Mouse (Mus musculus) heart, postnatal 0 days (tissue): Measurements from ENCODE around the gene Ampd2. TPM values are rescaled to one million over a fixed set of nuclear protein-coding genes. Genes with fewer than 3 reads are reported as not detected.
A peak's percentile ranks its signal among the peaks of the same experiment; 100 is the strongest.

ENCODE experiments used
- ATAC-seq: fragments of 200-750 bp; cut with Nextera tagmentation; 2 replicates; pipeline ENCODE4 v1.8.0; 2017; ENCODE audit warnings: low read depth, moderate number of reproducible peaks, moderate library complexity; ENCODE audit not compliant: insufficient read depth
- DNase-seq: peaks from one replicate; pipeline ENCODE4 v3.0.0-alpha.2; 2016; ENCODE audit warnings: low spot score
- H3K27ac ChIP-seq: fragments of 300-500 bp; sonication (generic); 2 replicates; pipeline ENCODE4 v1.5.1; 2014; ENCODE audit warnings: low read depth, mild to moderate bottlenecking
- H3K27me3 ChIP-seq: fragments of 300-500 bp; sonication (generic); 2 replicates; pipeline ENCODE4 v1.6.1; 2014; ENCODE audit warnings: low read length, mixed read lengths; ENCODE audit not compliant: control insufficient read depth, insufficient read depth
- H3K36me3 ChIP-seq: fragments of 300-500 bp; sonication (generic); replicated peaks from 2 replicates; pipeline ENCODE4 v1.6.1; 2014; ENCODE audit warnings: low read length, mixed read lengths; ENCODE audit not compliant: control insufficient read depth, insufficient read depth
- H3K4me1 ChIP-seq: fragments of 300-500 bp; sonication (generic); 2 replicates; pipeline ENCODE4 v1.6.1; 2014; ENCODE audit warnings: antibody characterized with exemption; ENCODE audit not compliant: control insufficient read depth, insufficient read depth
- H3K4me2 ChIP-seq: fragments of 300-500 bp; sonication (generic); 2 replicates; pipeline ENCODE4 v1.6.1; 2014; ENCODE audit warnings: low read depth, mild to moderate bottlenecking, low read length, moderate library complexity
- H3K4me3 ChIP-seq: fragments of 300-500 bp; sonication (generic); 2 replicates; pipeline ENCODE4 v1.5.1; 2014; ENCODE audit warnings: low read depth, low read length
- H3K9ac ChIP-seq: fragments of 300-500 bp; sonication (generic); replicated peaks from 2 replicates; pipeline ENCODE4 v1.6.1; 2014; ENCODE audit warnings: low read depth, low read length, mixed read lengths
- H3K9me3 ChIP-seq: fragments of 300-500 bp; sonication (generic); replicated peaks from 2 replicates; pipeline ENCODE4 v1.6.1; 2016; ENCODE audit warnings: low read length; ENCODE audit not compliant: control insufficient read depth
- CTCF ChIP-seq: IDR thresholded peaks from 2 replicates; pipeline ENCODE4 v1.5.1; 2016; ENCODE audit warnings: antibody characterized with exemption, control low read depth, low read depth
- EP300 ChIP-seq: IDR thresholded peaks from 2 replicates; pipeline ENCODE4 v1.6.1; 2016; ENCODE audit warnings: antibody characterized with exemption, low read depth
- WGBS: fragments of 180-500 bp; shearing (Covaris S2); extraction: QIAGEN DNeasy Blood & Tissue Kit; methylation state at CpG from one replicate; pipeline ENCODE4 v1.1.7; 2014; 5-methylcytosine and 5-hydroxymethylcytosine counted together
- polyA plus RNA-seq: library from polyadenylated mRNA; unstranded; fragments of >200 nt; fragmentation: Nextera tagmentation; extraction: Ambion mirVana; gene quantifications from 2 replicates; pipeline ENCODE4 v1.2.1, GENCODE M21; 2015
- total RNA-seq: library from RNA; depleted of rRNA; stranded (reverse); fragments of >200 nt; gene quantifications from 2 replicates; pipeline ENCODE4 v1.2.3, GENCODE M21; 2014; ENCODE audit warnings: low replicate concordance

Gene Ampd2
- total and polyA plus RNA-seq, 2 experiments from 2014 or later, result 12.7 to 77.9 TPM

DNA sequence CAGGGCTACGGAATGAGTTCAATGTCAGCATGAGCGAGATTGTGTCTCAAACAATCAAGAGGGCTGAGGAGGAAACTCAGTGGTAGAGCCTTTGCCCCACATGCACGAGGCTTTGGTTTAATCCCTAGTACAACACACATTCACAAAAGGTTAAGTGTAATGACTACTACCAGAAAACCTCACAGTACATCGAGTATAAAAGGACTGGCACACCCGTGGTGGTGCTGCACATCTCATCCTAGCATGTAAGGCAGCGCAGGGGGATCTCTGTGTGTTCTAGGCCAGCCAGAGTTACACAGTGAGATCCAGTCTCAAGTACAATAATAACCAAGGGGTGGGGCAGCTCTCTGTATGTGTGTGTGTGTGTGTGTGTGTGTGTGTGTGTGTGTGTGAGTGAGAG lies 31.0 kb upstream of the Ampd2 start:
- H3K4me2 ChIP-seq, result no peak overlapping the region
- no peak overlapping the region for H3K4me3 ChIP-seq
- DNase-seq (no peak), ATAC-seq (no peak)
- no peak overlapping the region for H3K27ac ChIP-seq
- 87% methylated on average over 6 of the region's 6 CpGs for WGBS
- no peaks in the 10 kb centered on the region for H3K9me3 ChIP-seq
- H3K36me3 ChIP-seq, result peaks cover 72% of the 10 kb centered on the region
- TF ChIP-seq CTCF (no peak), EP300 (no peak)
- no peaks in the 10 kb centered on the region for H3K27me3 ChIP-seq
- no peak overlapping the region for H3K9ac ChIP-seq
- no peaks in the 10 kb centered on the region for H3K4me1 ChIP-seq

DNA sequence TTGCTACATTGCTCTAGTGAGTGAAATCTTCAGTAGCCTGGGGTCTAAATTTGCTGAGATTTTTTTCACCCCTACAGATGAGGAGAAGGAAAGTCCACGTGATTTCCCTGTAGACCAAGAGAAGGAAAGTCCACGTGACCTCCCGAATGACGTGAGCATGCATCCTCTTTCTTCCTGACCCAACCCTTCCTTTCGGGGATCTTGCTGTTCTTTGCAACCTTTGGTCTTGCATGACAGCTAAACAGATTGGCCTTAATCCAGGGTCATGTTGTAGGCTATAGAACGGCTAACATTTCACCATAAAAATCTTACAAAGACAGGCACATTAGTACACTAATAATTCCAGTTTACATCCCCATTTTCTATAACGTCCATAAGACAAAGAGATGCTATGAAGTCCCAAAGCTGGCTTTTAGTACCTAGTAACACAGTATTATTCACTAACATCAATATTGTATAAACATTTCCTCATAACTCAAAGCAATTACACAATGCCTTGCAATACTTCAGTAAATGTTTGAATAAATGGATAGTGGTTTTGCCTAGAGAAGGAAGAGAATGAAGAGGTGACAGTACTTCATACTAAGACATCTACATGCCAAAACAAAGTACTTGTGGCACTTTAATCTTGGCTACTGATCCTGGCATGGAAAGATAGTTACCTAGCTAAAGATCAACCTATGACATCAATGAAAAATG lies 27.3 kb upstream of the Ampd2 start:
- Histone ChIP-seq H3K27me3 (no peaks in the 10 kb centered on the region), H3K9ac (no peak overlapping the region), H3K9me3 (no peaks in the 10 kb centered on the region), H3K4me3 (no peak overlapping the region), H3K4me1 (no peaks in the 10 kb centered on the region), H3K27ac (no peak overlapping the region), H3K36me3 (peaks cover 81% of the 10 kb centered on the region), H3K4me2 (no peak overlapping the region)
- WGBS, result 78% methylated on average over 7 of the region's 7 CpGs
- ATAC-seq (no peak), DNase-seq (no peak)
- no peak for TF ChIP-seq EP300

DNA sequence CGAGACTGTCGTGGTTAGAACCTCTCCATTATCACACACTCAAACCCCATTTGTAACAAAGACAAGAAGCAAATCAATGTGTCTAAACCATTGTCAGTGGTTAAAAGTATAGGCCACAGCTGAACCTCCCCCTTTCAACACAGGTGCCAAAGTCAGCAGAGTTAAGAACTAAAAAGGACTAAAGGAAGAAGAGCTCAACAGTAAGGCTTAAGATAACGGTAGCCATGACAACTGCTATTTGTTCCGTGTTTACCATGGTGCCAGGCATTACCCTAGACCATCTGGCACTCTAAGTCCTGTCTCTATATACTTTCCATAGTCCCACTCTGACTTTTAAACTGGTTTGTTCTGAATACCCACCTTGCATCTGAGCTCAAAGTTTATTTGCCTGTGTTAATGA lies 26.2 kb upstream of the Ampd2 start:
- H3K27ac ChIP-seq, result no peak overlapping the region
- TF ChIP-seq CTCF (no peak), EP300 (no peak)
- no peak overlapping the region for H3K4me3 ChIP-seq
- no peaks in the 10 kb centered on the region for H3K4me1 ChIP-seq
- H3K27me3 ChIP-seq, result no peaks in the 10 kb centered on the region
- no peak overlapping the region for H3K4me2 ChIP-seq
- no peak for DNase-seq
- peaks cover 82% of the 10 kb centered on the region for H3K36me3 ChIP-seq
- 72% methylated on average over 4 of the region's 4 CpGs for WGBS
- H3K9ac ChIP-seq, result no peak overlapping the region
- H3K9me3 ChIP-seq, result no peaks in the 10 kb centered on the region
- ATAC-seq, result no peak

DNA sequence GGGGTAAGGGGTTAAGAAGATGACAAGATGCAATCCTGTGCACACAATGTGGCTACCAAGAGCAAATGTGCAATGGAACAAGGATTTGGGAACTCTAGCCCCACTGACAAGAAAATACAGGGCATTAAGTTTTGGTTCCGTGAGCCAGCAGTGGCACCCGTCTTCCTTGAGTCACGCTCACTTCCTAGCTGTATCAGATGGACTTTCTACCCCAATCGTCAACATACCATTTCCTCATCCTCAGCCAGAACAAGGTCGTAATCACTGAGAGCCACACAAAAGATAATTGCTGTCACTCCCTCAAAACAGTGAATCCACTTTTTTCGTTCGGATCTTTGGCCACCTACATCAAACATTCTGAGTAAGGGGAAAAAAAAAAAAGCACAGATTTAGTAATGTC lies 25.8 kb upstream of the Ampd2 start:
- no peak overlapping the region for H3K4me2 ChIP-seq
- TF ChIP-seq CTCF (no peak), EP300 (no peak)
- H3K27me3 ChIP-seq, result no peaks in the 10 kb centered on the region
- H3K36me3 ChIP-seq, result peaks cover 80% of the 10 kb centered on the region
- no peak for ATAC-seq
- 60% methylated on average over 7 of the region's 7 CpGs for WGBS
- no peak overlapping the region for H3K4me3 ChIP-seq
- H3K27ac ChIP-seq, result no peak overlapping the region
- no peaks in the 10 kb centered on the region for H3K9me3 ChIP-seq
- DNase-seq, result no peak
- H3K4me1 ChIP-seq, result no peaks in the 10 kb centered on the region
- H3K9ac ChIP-seq, result no peak overlapping the region

DNA sequence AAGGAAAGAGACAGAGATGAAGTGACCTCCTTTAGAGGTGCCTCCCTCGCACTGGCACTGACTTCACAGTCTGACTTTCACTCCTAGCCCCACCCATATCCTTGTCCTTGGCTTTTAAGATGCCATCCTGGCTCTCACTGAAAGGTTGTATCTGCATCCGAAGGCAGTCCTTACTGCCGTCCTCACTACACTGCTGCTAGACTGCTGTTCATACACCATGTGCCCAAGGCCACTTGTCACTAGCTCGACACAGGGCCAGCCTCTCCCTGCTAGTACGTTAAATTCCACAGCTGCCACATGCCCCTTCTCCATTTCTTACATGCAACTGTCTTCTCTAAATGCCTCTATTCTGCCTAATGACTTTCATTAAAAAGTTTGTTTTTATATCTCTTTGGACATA lies 24.9 kb upstream of the Ampd2 start:
- Histone ChIP-seq H3K4me1 (no peaks in the 10 kb centered on the region), H3K27me3 (no peaks in the 10 kb centered on the region), H3K9ac (no peak overlapping the region), H3K36me3 (peaks cover 80% of the 10 kb centered on the region), H3K27ac (no peak overlapping the region), H3K4me3 (no peak overlapping the region), H3K9me3 (no peaks in the 10 kb centered on the region), H3K4me2 (no peak overlapping the region)
- TF ChIP-seq CTCF, result no peak
- TF ChIP-seq EP300, result no peak
- ATAC-seq, result no peak
- 71% methylated on average over 5 of the region's 5 CpGs for WGBS
- no peak for DNase-seq

DNA sequence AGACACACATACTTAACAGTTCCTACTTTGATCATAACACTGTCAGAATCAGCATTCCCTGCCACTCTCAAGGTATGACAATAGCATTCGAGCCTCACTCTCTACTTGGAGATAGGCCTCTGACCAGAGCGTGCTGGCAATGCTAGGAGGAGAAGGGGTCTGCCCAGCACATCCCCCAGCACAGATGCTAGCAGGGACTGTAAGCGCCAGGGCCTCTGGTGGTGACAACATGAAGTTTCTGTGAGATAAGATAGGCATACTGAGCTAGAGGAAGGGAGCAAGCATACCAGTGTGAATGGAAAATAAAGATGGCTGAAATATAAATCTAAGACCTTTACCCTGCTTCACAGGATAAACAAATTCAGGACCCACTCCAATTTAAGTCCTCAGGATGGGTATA lies 18.8 kb upstream of the Ampd2 start:
- WGBS, result 16% methylated on average over 3 of the region's 3 CpGs

More for the DNA sequence above, 18.8 kb upstream of the Ampd2 start:
- TF ChIP-seq CTCF, result peak; percentile 13; the same call in 1 of the 2 replicates
- no peak for TF ChIP-seq EP300
- Histone ChIP-seq H3K4me1 (0 out of 2 replicates have a peak, but pooled peaks cover 6% of the 10 kb centered on the region), H3K9me3 (no peaks in the 10 kb centered on the region), H3K36me3 (peaks cover 40% of the 10 kb centered on the region), H3K27me3 (no peaks in the 10 kb centered on the region), H3K27ac (peak overlapping the region; percentile 15; the same call in 1 of the 2 replicates), H3K4me2 (no peak overlapping the region), H3K4me3 (no peak overlapping the region), H3K9ac (no peak overlapping the region)
- DNase-seq, result no peak
- ATAC-seq, result peak; percentile 76
